Mouse (Mus musculus): Measurements from ENCODE around the gene Hdac1. TPM values are rescaled to one million over a fixed set of nuclear protein-coding genes. Genes with fewer than 3 reads are reported as not detected.

Hdac1 gene
- polyA plus RNA-seq, 1 experiment from 2014 or later: 80.5 TPM

GRCm38 (mm10) chr4:129518519-129518918 is 24.0 kb downstream of the Hdac1 start:
- Histone ChIP-seq H3K4me3 (ENCODE audit: low read length) (no peak overlapping the region), H3K4me1 (ENCODE audit: control insufficient read depth, insufficient read depth, low read depth, low read length) (peaks cover 11% of the 10 kb centered on the region), H3K27ac (ENCODE audit: low read depth, low read length) (no peak overlapping the region), H3K36me3 (ENCODE audit: control insufficient read depth, insufficient read depth, low read length) (peaks cover 37% of the 10 kb centered on the region), H3K4me2 (ENCODE audit: low read length) (no peak overlapping the region), H3K9ac (ENCODE audit: low read depth, low read length) (no peak overlapping the region), H3K9me3 (ENCODE audit: control insufficient read depth, low read length) (no peaks in the 10 kb centered on the region), H3K27me3 (replicated peaks; ENCODE audit: control insufficient read depth, insufficient read depth, low read length) (no peaks in the 10 kb centered on the region)
- 88% methylated on average over 8 of the region's 8 CpGs for WGBS
- no peak for ATAC-seq

- ATAC-seq: no peak
- no peak overlapping the region for H3K9ac ChIP-seq (ENCODE audit: low read depth, low read length)
- no peaks in the 10 kb centered on the region for H3K9me3 ChIP-seq (ENCODE audit: control insufficient read depth, low read length)
- 61% methylated on average over 2 of the region's 2 CpGs for WGBS
- peaks cover 26% of the 10 kb centered on the region for H3K36me3 ChIP-seq (ENCODE audit: control insufficient read depth, insufficient read depth, low read length)
- no peaks in the 10 kb centered on the region for H3K27me3 ChIP-seq (replicated peaks; ENCODE audit: control insufficient read depth, insufficient read depth, low read length)
- peak overlapping the region; percentile 39; the same call in 1 of the 2 replicates for H3K27ac ChIP-seq (ENCODE audit: low read depth, low read length)
- H3K4me1 ChIP-seq (ENCODE audit: control insufficient read depth, insufficient read depth, low read depth, low read length): peaks cover 14% of the 10 kb centered on the region
- no peak overlapping the region for H3K4me2 ChIP-seq (ENCODE audit: low read length)
- H3K4me3 ChIP-seq (ENCODE audit: low read length): no peak overlapping the region
Measured at GRCm38 (mm10) chr4:129516925-129517324, 25.6 kb downstream of the Hdac1 start.

GRCm38 (mm10) chr4:129514300-129514898 is 28.1 kb downstream of the Hdac1 start:
- Histone ChIP-seq H3K4me1 (ENCODE audit: control insufficient read depth, insufficient read depth, low read depth, low read length) (peaks cover 23% of the 10 kb centered on the region), H3K36me3 (ENCODE audit: control insufficient read depth, insufficient read depth, low read length) (peaks cover 11% of the 10 kb centered on the region), H3K4me2 (ENCODE audit: low read length) (peak overlapping the region; percentile 79), H3K27me3 (replicated peaks; ENCODE audit: control insufficient read depth, insufficient read depth, low read length) (no peaks in the 10 kb centered on the region), H3K9ac (ENCODE audit: low read depth, low read length) (peak overlapping the region; percentile 100), H3K4me3 (ENCODE audit: low read length) (peak overlapping the region; percentile 99), H3K27ac (ENCODE audit: low read depth, low read length) (peak overlapping the region; percentile 98), H3K9me3 (ENCODE audit: control insufficient read depth, low read length) (no peaks in the 10 kb centered on the region)
- under 1% methylated on average over 32 of the region's 35 CpGs for WGBS
- peak; percentile 46 for ATAC-seq

- WGBS: 0% methylated on average over 24 of the region's 57 CpGs
- peaks cover 23% of the 10 kb centered on the region for H3K4me1 ChIP-seq (ENCODE audit: control insufficient read depth, insufficient read depth, low read depth, low read length)
- peak overlapping the region; percentile 98 for H3K27ac ChIP-seq (ENCODE audit: low read depth, low read length)
- no peaks in the 10 kb centered on the region for H3K27me3 ChIP-seq (replicated peaks; ENCODE audit: control insufficient read depth, insufficient read depth, low read length)
- H3K9ac ChIP-seq (ENCODE audit: low read depth, low read length): peak overlapping the region; percentile 100
- peak overlapping the region; percentile 99 for H3K4me3 ChIP-seq (ENCODE audit: low read length)
- H3K9me3 ChIP-seq (ENCODE audit: control insufficient read depth, low read length): no peaks in the 10 kb centered on the region
- ATAC-seq: peak; percentile 5; the same call in 1 of the 2 replicates
- H3K36me3 ChIP-seq (ENCODE audit: control insufficient read depth, insufficient read depth, low read length): peaks cover 11% of the 10 kb centered on the region
- H3K4me2 ChIP-seq (ENCODE audit: low read length): peak overlapping the region; percentile 79
Measured at GRCm38 (mm10) chr4:129513891-129514290, 28.6 kb downstream of the Hdac1 start.

DNA sequence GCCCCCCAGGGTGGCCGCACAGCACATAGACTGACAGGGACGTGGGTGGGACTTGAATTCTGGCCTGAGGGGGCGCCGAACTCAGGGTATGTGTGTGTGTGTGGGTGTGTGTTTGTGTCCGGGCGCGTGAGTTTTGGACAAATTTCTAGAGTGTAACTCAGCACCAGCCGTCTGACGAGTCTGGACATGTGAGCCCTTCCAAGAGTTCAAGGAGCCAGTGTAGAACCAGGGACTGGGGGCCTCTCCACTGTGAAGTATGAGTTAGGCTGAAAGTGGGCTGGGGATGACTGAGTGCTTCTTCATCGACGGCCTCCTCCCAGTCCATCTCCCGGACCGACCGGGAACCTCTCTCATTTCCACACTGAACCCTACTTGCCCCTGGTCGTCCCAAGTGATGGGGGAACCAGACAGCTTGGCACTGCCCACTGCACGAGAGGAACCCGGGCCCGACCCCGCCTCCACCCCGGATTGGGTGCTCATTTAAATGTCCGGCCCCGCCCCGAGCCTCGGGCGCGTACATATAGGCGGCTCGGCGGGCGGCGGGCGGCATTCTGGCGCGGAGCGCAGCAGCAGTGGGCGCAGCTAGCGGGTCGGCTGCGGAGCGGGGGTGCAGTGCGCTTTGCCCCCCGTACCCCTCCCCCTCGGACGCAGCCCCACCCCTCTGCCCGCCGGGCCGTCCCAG is 29.3 kb downstream of the Hdac1 start, which contains the start of gene Marcksl1:
Marcksl1 (plus strand) TSS at position 496 of the 682 bp plus-strand sequence.
- WGBS: 4% methylated on average over 47 of the region's 47 CpGs
- Histone ChIP-seq H3K9me3 (ENCODE audit: control insufficient read depth, low read length) (no peaks in the 10 kb centered on the region), H3K27me3 (replicated peaks; ENCODE audit: control insufficient read depth, insufficient read depth, low read length) (no peaks in the 10 kb centered on the region), H3K4me1 (ENCODE audit: control insufficient read depth, insufficient read depth, low read depth, low read length) (peaks cover 23% of the 10 kb centered on the region), H3K4me3 (ENCODE audit: low read length) (peak within 1 kb of the TSS; percentile 99), H3K9ac (ENCODE audit: low read depth, low read length) (peak within 1 kb of the TSS; percentile 100), H3K4me2 (ENCODE audit: low read length) (peak within 1 kb of the TSS; percentile 79), H3K27ac (ENCODE audit: low read depth, low read length) (peak within 1 kb of the TSS; percentile 98), H3K36me3 (ENCODE audit: control insufficient read depth, insufficient read depth, low read length) (peaks cover 6% of the 10 kb centered on the region)
- peak; percentile 84 for ATAC-seq

DNA sequence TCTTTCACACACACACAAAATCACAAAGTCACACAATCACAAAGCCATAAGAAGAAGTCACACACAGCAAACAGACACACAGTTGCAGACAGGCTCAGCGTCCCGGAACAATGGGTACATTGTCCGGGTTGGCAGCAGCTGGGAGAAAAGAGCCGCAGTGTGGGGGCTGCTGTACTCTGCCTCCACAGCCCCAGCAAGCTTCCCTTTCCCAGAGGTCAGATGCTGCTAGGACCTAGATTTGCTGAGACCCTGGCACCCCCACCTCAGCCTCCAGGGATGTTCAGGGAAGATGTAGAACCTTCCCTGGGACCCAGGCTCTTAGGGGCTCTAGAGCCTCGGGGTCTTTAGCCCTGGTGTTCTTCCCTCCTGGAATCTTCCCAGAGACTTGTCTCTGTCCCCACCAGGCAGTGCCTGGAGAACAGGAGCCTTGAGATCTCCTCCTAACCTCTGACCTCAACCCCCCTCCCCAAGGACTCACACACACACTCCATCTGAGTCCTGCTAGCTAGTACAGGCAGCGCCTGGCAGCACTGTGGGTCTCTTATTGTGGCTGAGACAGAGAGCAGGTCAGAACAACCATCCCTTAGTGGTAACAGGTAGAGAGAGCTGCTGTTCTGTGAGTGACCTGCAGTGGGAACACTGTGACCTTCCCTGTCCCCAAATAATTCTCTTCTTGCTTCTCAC is 31.0 kb downstream of the Hdac1 start:
- peaks cover 23% of the 10 kb centered on the region for H3K4me1 ChIP-seq (ENCODE audit: control insufficient read depth, insufficient read depth, low read depth, low read length)

GRCm38 (mm10) chr4:129510723-129511412 is 31.6 kb downstream of the Hdac1 start:
- peaks cover 20% of the 10 kb centered on the region for H3K4me1 ChIP-seq (ENCODE audit: control insufficient read depth, insufficient read depth, low read depth, low read length)

More for the DNA sequence above, 31.0 kb downstream of the Hdac1 start:
- peak overlapping the region; percentile 2; the same call in 1 of the 2 replicates for H3K9ac ChIP-seq (ENCODE audit: low read depth, low read length)
- H3K27me3 ChIP-seq (replicated peaks; ENCODE audit: control insufficient read depth, insufficient read depth, low read length): no peaks in the 10 kb centered on the region
- H3K27ac ChIP-seq (ENCODE audit: low read depth, low read length): peak overlapping the region; percentile 60; the same call in 1 of the 2 replicates
- no peaks in the 10 kb centered on the region for H3K9me3 ChIP-seq (ENCODE audit: control insufficient read depth, low read length)
- no peak for ATAC-seq
- no peak overlapping the region for H3K4me2 ChIP-seq (ENCODE audit: low read length)
- WGBS: 16% methylated on average over 6 of the region's 6 CpGs
- H3K36me3 ChIP-seq (ENCODE audit: control insufficient read depth, insufficient read depth, low read length): peaks cover 1% of the 10 kb centered on the region; the same call in 1 of the 2 replicates
- no peak overlapping the region for H3K4me3 ChIP-seq (ENCODE audit: low read length)

GRCm38 (mm10) chr4:129509650-129510049 is 32.9 kb downstream of the Hdac1 start:
- no peak overlapping the region for H3K27ac ChIP-seq (ENCODE audit: low read depth, low read length)
- H3K9ac ChIP-seq (ENCODE audit: low read depth, low read length): no peak overlapping the region
- no peak overlapping the region for H3K4me2 ChIP-seq (ENCODE audit: low read length)
- 65% methylated on average over 3 of the region's 3 CpGs for WGBS
- peaks cover 13% of the 10 kb centered on the region for H3K4me1 ChIP-seq (ENCODE audit: control insufficient read depth, insufficient read depth, low read depth, low read length)
- no peaks in the 10 kb centered on the region for H3K27me3 ChIP-seq (replicated peaks; ENCODE audit: control insufficient read depth, insufficient read depth, low read length)
- no peaks in the 10 kb centered on the region for H3K9me3 ChIP-seq (ENCODE audit: control insufficient read depth, low read length)
- no peak for ATAC-seq
- H3K4me3 ChIP-seq (ENCODE audit: low read length): no peak overlapping the region
- H3K36me3 ChIP-seq (ENCODE audit: control insufficient read depth, insufficient read depth, low read length): no peaks in the 10 kb centered on the region

More at GRCm38 (mm10) chr4:129510723-129511412, 31.6 kb downstream of the Hdac1 start:
- Histone ChIP-seq H3K4me2 (ENCODE audit: low read length) (no peak overlapping the region), H3K9ac (ENCODE audit: low read depth, low read length) (no peak overlapping the region), H3K27ac (ENCODE audit: low read depth, low read length) (peak overlapping the region; percentile 60), H3K27me3 (replicated peaks; ENCODE audit: control insufficient read depth, insufficient read depth, low read length) (no peaks in the 10 kb centered on the region), H3K4me3 (ENCODE audit: low read length) (no peak overlapping the region), H3K36me3 (ENCODE audit: control insufficient read depth, insufficient read depth, low read length) (no peaks in the 10 kb centered on the region), H3K9me3 (ENCODE audit: control insufficient read depth, low read length) (no peaks in the 10 kb centered on the region)
- no peak for ATAC-seq
- 30% methylated on average over 6 of the region's 6 CpGs for WGBS

Data from hindbrain, embryonic 16.5 days (tissue).